Mouse (Mus musculus): Measurements from ENCODE around the gene Atp6v1g3. TPM values are rescaled to one million over a fixed set of nuclear protein-coding genes. Genes with fewer than 3 reads are reported as not detected.

The Atp6v1g3 gene
- polyA plus RNA-seq, 1 experiment from 2014 or later: not detected

GRCm38 (mm10) chr1:138330556-138330955, 57.0 kb downstream of the Atp6v1g3 start:
- TF ChIP-seq CTCF (IDR thresholded peaks at IDR 0.05; ENCODE audit: low read depth): no peak
- H3K27me3 ChIP-seq (replicated peaks; ENCODE audit: control insufficient read depth, insufficient read depth, low read length): no peaks in the 10 kb centered on the region
- WGBS: 94% methylated on average over 2 of the region's 2 CpGs
- H3K4me3 ChIP-seq (ENCODE audit: low read depth, low read length): no peak overlapping the region
- H3K4me2 ChIP-seq (replicated peaks; ENCODE audit: low read depth): no peak overlapping the region
- H3K4me1 ChIP-seq (replicated peaks; ENCODE audit: control insufficient read depth, insufficient read depth, low read length): no peaks in the 10 kb centered on the region
- no peak for ATAC-seq
- H3K9me3 ChIP-seq (ENCODE audit: control insufficient read depth): no peaks in the 10 kb centered on the region
- no peak overlapping the region for H3K9ac ChIP-seq (ENCODE audit: low read depth, low read length)
- H3K27ac ChIP-seq (ENCODE audit: low read depth, low read length): no peak overlapping the region
- no peaks in the 10 kb centered on the region for H3K36me3 ChIP-seq (ENCODE audit: control insufficient read depth, insufficient read depth)

GRCm38 (mm10) chr1:138331596-138331995, 58.1 kb downstream of the Atp6v1g3 start:
- H3K4me3 ChIP-seq (ENCODE audit: low read depth, low read length): no peak overlapping the region
- no peaks in the 10 kb centered on the region for H3K36me3 ChIP-seq (ENCODE audit: control insufficient read depth, insufficient read depth)
- no peak overlapping the region for H3K27ac ChIP-seq (ENCODE audit: low read depth, low read length)
- H3K9me3 ChIP-seq (ENCODE audit: control insufficient read depth): no peaks in the 10 kb centered on the region
- ATAC-seq: no peak
- no peak for TF ChIP-seq CTCF (IDR thresholded peaks at IDR 0.05; ENCODE audit: low read depth)
- WGBS: 65% methylated on average over 4 of the region's 4 CpGs
- no peak overlapping the region for H3K4me2 ChIP-seq (replicated peaks; ENCODE audit: low read depth)
- H3K4me1 ChIP-seq (replicated peaks; ENCODE audit: control insufficient read depth, insufficient read depth, low read length): no peaks in the 10 kb centered on the region
- H3K27me3 ChIP-seq (replicated peaks; ENCODE audit: control insufficient read depth, insufficient read depth, low read length): no peaks in the 10 kb centered on the region
- H3K9ac ChIP-seq (ENCODE audit: low read depth, low read length): no peak overlapping the region

DNA sequence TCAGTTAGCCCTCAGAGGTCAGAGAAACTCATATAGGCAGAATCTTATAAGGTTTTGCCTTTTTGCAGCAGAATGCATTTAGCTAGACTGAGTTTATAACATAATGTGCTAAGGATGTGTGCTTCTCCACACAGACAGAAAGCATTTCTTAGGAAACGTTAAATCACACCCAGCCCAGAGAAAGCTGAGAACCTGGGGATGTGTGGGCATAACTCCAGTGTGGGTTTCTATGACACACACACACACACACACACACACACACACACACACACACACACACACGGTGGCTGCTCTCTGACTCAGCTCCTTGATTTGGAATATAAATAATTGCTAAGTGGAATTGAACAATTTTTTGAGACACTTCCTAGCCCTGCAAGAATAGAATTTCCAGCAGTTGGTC, 61.2 kb downstream of the Atp6v1g3 start:
- H3K36me3 ChIP-seq (ENCODE audit: control insufficient read depth, insufficient read depth): no peaks in the 10 kb centered on the region
- no peaks in the 10 kb centered on the region for H3K9me3 ChIP-seq (ENCODE audit: control insufficient read depth)
- H3K27me3 ChIP-seq (replicated peaks; ENCODE audit: control insufficient read depth, insufficient read depth, low read length): no peaks in the 10 kb centered on the region
- no peak for ATAC-seq
- no peak overlapping the region for H3K4me3 ChIP-seq (ENCODE audit: low read depth, low read length)
- no peak overlapping the region for H3K4me2 ChIP-seq (replicated peaks; ENCODE audit: low read depth)
- TF ChIP-seq CTCF (IDR thresholded peaks at IDR 0.05; ENCODE audit: low read depth): no peak
- WGBS: 56% methylated on average over 2 of the region's 2 CpGs
- H3K4me1 ChIP-seq (replicated peaks; ENCODE audit: control insufficient read depth, insufficient read depth, low read length): no peaks in the 10 kb centered on the region
- no peak overlapping the region for H3K9ac ChIP-seq (ENCODE audit: low read depth, low read length)
- H3K27ac ChIP-seq (ENCODE audit: low read depth, low read length): no peak overlapping the region

DNA sequence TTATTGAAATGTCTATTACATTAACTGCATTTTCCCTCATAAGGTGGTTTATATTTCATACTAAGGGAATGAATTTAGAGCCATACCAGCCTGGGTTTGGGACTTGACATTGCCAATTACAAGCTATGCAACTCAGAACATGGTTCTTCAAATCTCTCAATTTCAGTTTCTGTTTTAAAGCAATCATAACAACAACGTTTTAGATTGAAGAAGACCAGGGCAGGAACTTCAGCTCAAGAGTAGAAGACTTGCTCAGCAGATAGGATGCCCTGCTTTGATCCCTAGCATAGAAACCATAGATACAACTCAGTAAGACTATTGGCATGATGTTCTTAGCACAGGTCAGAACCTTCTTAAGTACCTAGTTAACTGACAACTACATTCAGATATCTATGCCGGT, 63.9 kb downstream of the Atp6v1g3 start:
- Histone ChIP-seq H3K9me3 (ENCODE audit: control insufficient read depth) (no peaks in the 10 kb centered on the region), H3K9ac (ENCODE audit: low read depth, low read length) (no peak overlapping the region), H3K27me3 (replicated peaks; ENCODE audit: control insufficient read depth, insufficient read depth, low read length) (no peaks in the 10 kb centered on the region), H3K4me2 (replicated peaks; ENCODE audit: low read depth) (no peak overlapping the region), H3K36me3 (ENCODE audit: control insufficient read depth, insufficient read depth) (no peaks in the 10 kb centered on the region), H3K4me1 (replicated peaks; ENCODE audit: control insufficient read depth, insufficient read depth, low read length) (no peaks in the 10 kb centered on the region), H3K4me3 (ENCODE audit: low read depth, low read length) (no peak overlapping the region), H3K27ac (ENCODE audit: low read depth, low read length) (no peak overlapping the region)
- ATAC-seq: no peak
- no peak for TF ChIP-seq CTCF (IDR thresholded peaks at IDR 0.05; ENCODE audit: low read depth)
- WGBS: 71% methylated on average over 2 of the region's 2 CpGs

Other genes starting within 250 kb of the Atp6v1g3 start
- gene Ptprc, start 98.0 kb upstream of the Atp6v1g3 start, polyA plus RNA-seq (2015; fragmentation: Nextera tagmentation; extraction: Ambion mirVana): 3.3 and 3.6 TPM in 2 replicates

All from intestine, postnatal 0 days (tissue).